In genomic region chr6:31313869-31314470, GRCm38 (mm10) we compare ENCODE assay signal across 24 mouse cellular contexts.
DNase-seq lines count a peak whose midpoint lies in the region; ATAC-seq and TF ChIP-seq lines count a peak whose summit lies in the region.
"Had no signal": no experiment of that assay in that cellular context is flagged by ENCODE, and none has a peak within 500 bp of the region (broad histone marks: within the 10 kb centered on the region; RNA-seq: fewer than 3 reads in every experiment).

No protein-coding gene starts in this region.

- H3K9ac ChIP-seq in intestine, postnatal 0 days (ENCODE audit: low read depth, low read length): no peak overlapping the region
- H3K9ac ChIP-seq: embryonic facial prominence, embryonic 15.5 days; forebrain, embryonic 12.5 days; neural tube, embryonic 12.5 days had no signal

- peak overlapping the region; percentile 20; the same call in 1 of the 2 replicates for H3K27ac ChIP-seq in cerebellum, adult 2 months (ENCODE audit: insufficient read depth, low read length)
- peak overlapping the region; percentile 11; the same call in 1 of the 2 replicates for H3K27ac ChIP-seq in kidney, adult 2 months (ENCODE audit: insufficient read depth, low read depth, low read length)
- peak overlapping the region; percentile 57 for H3K27ac ChIP-seq in bone marrow macrophage, adult 2 months (ENCODE audit: insufficient read depth, low read depth, low read length)
- H3K27ac ChIP-seq in intestine, postnatal 0 days (ENCODE audit: low read depth, low read length): no peak overlapping the region
- no peak overlapping the region for H3K27ac ChIP-seq in forebrain, embryonic 10.5 days
- H3K27ac ChIP-seq: embryonic facial prominence, embryonic 15.5 days; forebrain, embryonic 12.5 days; limb, embryonic 10.5 days; midbrain, embryonic 10.5 days; neural tube, embryonic 12.5 days had no signal

- H3K4me2 ChIP-seq in myocyte (ENCODE audit: low read depth): peak overlapping the region; percentile 18
- H3K4me2 ChIP-seq in intestine, postnatal 0 days (replicated peaks; ENCODE audit: low read depth): no peak overlapping the region
- H3K4me2 ChIP-seq: embryonic facial prominence, embryonic 15.5 days; forebrain, embryonic 12.5 days; liver, embryonic 11.5 days; neural tube, embryonic 12.5 days had no signal

- no peak for ATAC-seq in intestine, postnatal 0 days
- ATAC-seq: CD4-positive, CD25-positive, alpha-beta regulatory T cell, adult 4 months; hindbrain, embryonic 16.5 days; intestine, embryonic 16.5 days had no signal

- H3ac ChIP-seq in myocyte (ENCODE audit: control insufficient read depth, insufficient read length): no peak overlapping the region

- no peak for DNase-seq in cerebellum, adult 2 months
- no peak for DNase-seq in cerebellum, adult 11 months
- DNase-seq in kidney, adult 2 months: peak; percentile 27
- DNase-seq in kidney, postnatal 4 days: no peak
- DNase-seq in forebrain, embryonic 10.5 days (ENCODE audit: extremely low spot score, low spot score): no peak
- DNase-seq: cerebellum, postnatal 10 days; heart, adult 11 months; heart, postnatal 4 days; kidney, postnatal 10 days; lung, adult 2 months; right cerebral cortex, adult 18-20 months; thymus, postnatal 25 days had no signal

- no peaks in the 10 kb centered on the region for H3K79me2 ChIP-seq in myocyte (ENCODE audit: control insufficient read depth, insufficient read depth)

- no peaks in the 10 kb centered on the region for H3K9me3 ChIP-seq in intestine, postnatal 0 days (ENCODE audit: control insufficient read depth)
- H3K9me3 ChIP-seq in forebrain, embryonic 10.5 days: no peaks in the 10 kb centered on the region
- H3K9me3 ChIP-seq: embryonic facial prominence, embryonic 15.5 days; forebrain, embryonic 12.5 days; limb, embryonic 10.5 days; midbrain, embryonic 10.5 days; neural tube, embryonic 12.5 days had no signal

- TF ChIP-seq CTCF in cerebellum, adult 2 months (IDR thresholded peaks at IDR 0.05; ENCODE audit: borderline replicate concordance, insufficient read depth, low read depth, low read length): no peak
- no peak for TF ChIP-seq CTCF in kidney, adult 2 months (conservative IDR thresholded peaks at IDR 0.05; ENCODE audit: insufficient read depth, insufficient read length, low read depth, low read length)
- TF ChIP-seq CTCF in bone marrow macrophage, adult 2 months (IDR thresholded peaks at IDR 0.05; ENCODE audit: low read depth, low read length): no peak
- no peak for TF ChIP-seq CTCF in intestine, postnatal 0 days (IDR thresholded peaks at IDR 0.05; ENCODE audit: low read depth)

- 52% methylated on average over 5 of the region's 5 CpGs for WGBS in cerebellum, adult 2 months
- WGBS in kidney, adult 2 months: 66% methylated on average over 5 of the region's 5 CpGs
- 55% methylated on average over 5 of the region's 5 CpGs for WGBS in intestine, postnatal 0 days
- WGBS in forebrain, embryonic 10.5 days: 73% methylated on average over 5 of the region's 5 CpGs

- H3K4me3 ChIP-seq in cerebellum, adult 2 months (replicated peaks; ENCODE audit: insufficient read depth, low read depth, low read length): no peak overlapping the region
- H3K4me3 ChIP-seq in kidney, adult 2 months (ENCODE audit: insufficient read depth, low read depth, low read length): no peak overlapping the region
- H3K4me3 ChIP-seq in bone marrow macrophage, adult 2 months (ENCODE audit: insufficient read depth, low read length): no peak overlapping the region; the same call in 1 of the 2 replicates
- H3K4me3 ChIP-seq in myocyte: no peak overlapping the region
- H3K4me3 ChIP-seq in intestine, postnatal 0 days (ENCODE audit: low read depth, low read length): no peak overlapping the region
- H3K4me3 ChIP-seq in forebrain, embryonic 10.5 days: no peak overlapping the region
- H3K4me3 ChIP-seq: embryonic facial prominence, embryonic 15.5 days; forebrain, embryonic 12.5 days; limb, embryonic 10.5 days; midbrain, embryonic 10.5 days; neural tube, embryonic 12.5 days had no signal

- no peaks in the 10 kb centered on the region for H3K27me3 ChIP-seq in cerebellum, adult 2 months (ENCODE audit: control insufficient read depth, insufficient read depth, low read length)
- no peaks in the 10 kb centered on the region for H3K27me3 ChIP-seq in kidney, adult 2 months (replicated peaks; ENCODE audit: control insufficient read depth, insufficient read depth, low read length)
- H3K27me3 ChIP-seq in myocyte (ENCODE audit: control insufficient read depth, insufficient read depth, insufficient read length): no peaks in the 10 kb centered on the region
- no peaks in the 10 kb centered on the region for H3K27me3 ChIP-seq in intestine, postnatal 0 days (replicated peaks; ENCODE audit: control insufficient read depth, insufficient read depth, low read length)
- peaks cover 14% of the 10 kb centered on the region for H3K27me3 ChIP-seq in forebrain, embryonic 10.5 days (ENCODE audit: poor library complexity, severe bottlenecking)
- H3K27me3 ChIP-seq: embryonic facial prominence, embryonic 15.5 days; neural tube, embryonic 12.5 days had no signal

- TF ChIP-seq POLR2A in cerebellum, adult 2 months (IDR thresholded peaks at IDR 0.05; ENCODE audit: borderline replicate concordance, insufficient read depth, low read length): no peak
- TF ChIP-seq POLR2A in kidney, adult 2 months (IDR thresholded peaks at IDR 0.05; ENCODE audit: low read depth, low read length): no peak
- TF ChIP-seq POLR2A in bone marrow macrophage, adult 2 months (IDR thresholded peaks at IDR 0.05; ENCODE audit: borderline replicate concordance, low read depth, low read length): no peak
- no peak for TF ChIP-seq POLR2A in myocyte (IDR thresholded peaks at IDR 0.05; ENCODE audit: insufficient read length, low read depth)

- no peaks in the 10 kb centered on the region for H3K4me1 ChIP-seq in cerebellum, adult 2 months (ENCODE audit: control insufficient read depth, insufficient read depth, low read length)
- H3K4me1 ChIP-seq in kidney, adult 2 months (ENCODE audit: control insufficient read depth, insufficient read depth, low read length): peaks cover 11% of the 10 kb centered on the region
- peaks cover 30% of the 10 kb centered on the region for H3K4me1 ChIP-seq in bone marrow macrophage, adult 2 months (ENCODE audit: control insufficient read depth, insufficient read depth, low read length)
- 0 out of 2 replicates have a peak, but pooled peaks cover 2% of the 10 kb centered on the region for H3K4me1 ChIP-seq in intestine, postnatal 0 days (replicated peaks; ENCODE audit: control insufficient read depth, insufficient read depth, low read length)
- peaks cover 18% of the 10 kb centered on the region for H3K4me1 ChIP-seq in forebrain, embryonic 10.5 days

- H3K36me3 ChIP-seq in kidney, adult 2 months (ENCODE audit: control insufficient read depth, insufficient read depth, low read length): no peaks in the 10 kb centered on the region
- no peaks in the 10 kb centered on the region for H3K36me3 ChIP-seq in myocyte (ENCODE audit: control insufficient read depth, insufficient read depth)
- no peaks in the 10 kb centered on the region for H3K36me3 ChIP-seq in intestine, postnatal 0 days (ENCODE audit: control insufficient read depth, insufficient read depth)
- H3K36me3 ChIP-seq in forebrain, embryonic 10.5 days (replicated peaks): no peaks in the 10 kb centered on the region
- H3K36me3 ChIP-seq: embryonic facial prominence, embryonic 15.5 days; forebrain, embryonic 12.5 days; limb, embryonic 10.5 days; midbrain, embryonic 10.5 days; neural tube, embryonic 12.5 days had no signal

TF ChIP-seq in myocyte, 11 proteins besides CTCF, POLR2A, EP300 and RAD21:
- TF ChIP-seq MAX (IDR thresholded peaks at IDR 0.05; ENCODE audit: low read depth) (no peak), USF1 (IDR thresholded peaks at IDR 0.05; ENCODE audit: low read depth) (no peak), E2F4 (IDR thresholded peaks at IDR 0.05; ENCODE audit: insufficient read depth) (no peak), POLR2AphosphoS2 (IDR thresholded peaks at IDR 0.05; ENCODE audit: insufficient read length, low read depth) (no peak), MYOD1 (IDR thresholded peaks at IDR 0.05; ENCODE audit: control insufficient read depth in 1 of 3, insufficient read length in 2 of 3, low read depth in 2 of 3) (no peak), SRF (IDR thresholded peaks at IDR 0.05; ENCODE audit: control insufficient read depth, insufficient read length, low read depth) (no peak), MYOG (IDR thresholded peaks at IDR 0.05; ENCODE audit: control insufficient read depth in 1 of 3, insufficient read depth in 1 of 3, insufficient read length in 2 of 3, low read depth in 2 of 3) (no peak), TCF3 (IDR thresholded peaks at IDR 0.05; ENCODE audit: insufficient read length, low read depth) (no peak), REST (IDR thresholded peaks at IDR 0.05; ENCODE audit: insufficient read depth, insufficient read length) (no peak), TCF12 (IDR thresholded peaks at IDR 0.05; ENCODE audit: insufficient read depth, poor library complexity, severe bottlenecking) (no peak), CEBPB (IDR thresholded peaks at IDR 0.05; ENCODE audit: insufficient read depth, poor library complexity, severe bottlenecking) (no peak)

Comparison
In these comparisons a context has a peak if more than half of its experiments do, and no peak if none do; other contexts are left out.
1. H3K27ac ChIP-seq: peak in cerebellum, adult 2 months (single experiment), kidney, adult 2 months (single experiment) and bone marrow macrophage, adult 2 months (single experiment); none in intestine, postnatal 0 days (single experiment) and forebrain, embryonic 10.5 days (single experiment).